Mouse (Mus musculus) CH12F3 (cell line): Measurements from ENCODE around the gene Sync.

ENCODE experiments used
- in situ Hi-C: fragments of 300-500 bp; cut with MboI; formaldehyde crosslinking; loops from 2 replicates; pipeline ENCODE4 v1.14.3; 2020; ENCODE audit warnings: low sequenced_read_pairs

The Sync gene

GRCm38 (mm10) chr4:129303401-129303800 lies 16.0 kb downstream of the Sync start:
- in situ Hi-C loops, result no loop called here

DNA sequence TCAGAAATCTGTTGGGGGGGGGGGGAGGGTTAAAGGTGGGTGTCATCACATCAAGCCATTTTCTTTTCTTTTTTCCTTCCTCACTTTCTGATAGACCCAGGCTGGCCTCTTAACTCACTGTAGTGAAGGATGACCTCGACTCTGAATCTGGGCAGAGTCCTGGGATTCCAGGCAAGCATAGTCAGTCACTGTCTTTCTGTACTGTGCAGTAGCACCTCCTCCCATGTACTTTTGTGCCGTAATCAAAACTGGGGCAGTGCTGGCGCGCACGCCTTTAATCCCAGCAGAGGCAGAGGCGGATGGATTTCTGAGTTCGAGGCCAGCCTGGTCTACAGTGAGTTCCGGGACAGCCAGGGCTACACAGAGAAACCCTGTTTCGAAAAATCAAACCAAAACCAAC lies 16.4 kb downstream of the Sync start:
- in situ Hi-C loops, result no loop called here

DNA sequence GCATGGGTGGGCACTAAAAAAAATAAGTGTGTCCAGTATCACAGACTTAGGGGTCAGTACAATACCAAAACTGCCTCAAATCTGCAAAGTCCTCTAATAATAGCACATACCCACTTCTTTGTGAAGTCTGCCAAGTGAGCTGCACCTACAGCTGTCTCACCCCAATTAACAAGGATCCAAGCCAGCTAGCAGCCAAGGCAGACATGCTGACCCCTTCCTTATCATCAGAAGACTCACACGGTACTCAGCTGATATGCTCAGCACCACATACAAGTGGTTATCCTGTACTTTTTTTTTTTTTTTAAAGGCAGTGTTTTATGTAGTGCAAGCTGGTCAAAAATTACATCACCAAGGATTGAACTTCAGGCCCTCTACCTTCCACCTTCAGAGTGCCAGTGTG lies 16.9 kb downstream of the Sync start:
- in situ Hi-C loops, result no loop called here

- in situ Hi-C loops, result no loop called here
These were observed 20.5 kb downstream of the Sync start for GRCm38 (mm10) chr4:129307936-129308335.

DNA sequence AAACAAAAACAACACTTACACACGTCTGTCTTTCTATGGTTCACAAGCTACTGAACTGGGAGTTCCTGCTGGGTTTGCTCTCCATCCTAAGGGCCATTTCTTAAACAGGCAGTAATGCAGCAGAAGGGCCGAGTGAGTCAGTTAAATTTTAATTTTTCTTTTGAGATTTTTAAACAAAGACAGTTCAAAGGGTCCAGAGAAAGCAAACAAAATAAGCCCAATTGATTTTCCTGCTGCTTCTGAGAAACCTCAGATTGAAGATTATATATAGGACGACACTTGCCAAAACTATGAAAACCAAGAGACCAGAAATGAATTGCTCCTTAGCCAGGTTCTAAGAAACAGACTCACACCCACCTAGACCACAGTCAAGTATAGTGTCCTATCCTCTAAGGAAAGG lies 26.5 kb downstream of the Sync start:
- in situ Hi-C loops, result no loop called here

DNA sequence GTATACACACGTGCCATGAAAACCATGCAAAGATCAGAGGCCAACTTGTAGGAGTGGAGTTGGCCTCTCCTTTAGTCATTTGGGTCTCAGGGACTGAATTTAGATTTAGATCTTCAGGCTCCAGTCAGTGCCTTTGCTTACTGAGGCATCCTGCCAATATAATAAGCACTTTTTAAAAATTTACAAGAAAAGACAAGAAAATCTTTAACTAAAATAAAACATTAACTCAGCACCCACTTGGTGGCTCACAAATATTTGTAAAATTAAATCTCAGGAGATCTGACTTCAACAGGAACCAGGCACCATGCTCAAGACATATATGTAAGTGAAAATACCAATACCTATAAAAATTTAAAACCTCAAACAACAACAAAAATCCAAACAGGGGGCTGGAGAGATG lies 33.5 kb downstream of the Sync start:
- in situ Hi-C loops, result no loop called here

- in situ Hi-C loops, result no loop called here
These were observed 34.6 kb downstream of the Sync start for GRCm38 (mm10) chr4:129322042-129322441.

DNA sequence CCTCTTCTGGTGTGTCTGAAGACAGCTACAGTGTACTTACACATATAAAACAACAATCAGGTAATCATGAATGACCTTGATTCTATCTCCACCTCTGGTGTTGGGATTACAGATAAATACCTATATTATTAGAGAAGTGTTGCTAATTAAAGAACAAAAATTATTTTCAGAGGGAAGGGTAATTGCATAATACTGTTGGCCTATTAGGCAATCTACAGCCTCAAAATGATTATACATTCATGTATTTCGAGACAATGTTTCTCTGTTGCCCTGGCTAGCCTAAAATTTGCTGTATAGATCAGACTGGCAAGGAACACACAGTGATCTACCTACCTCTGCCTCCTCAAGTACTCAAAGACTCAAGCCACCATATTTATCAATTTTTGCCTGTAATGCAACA lies 36.1 kb downstream of the Sync start:
- in situ Hi-C loops, result no loop called here

DNA sequence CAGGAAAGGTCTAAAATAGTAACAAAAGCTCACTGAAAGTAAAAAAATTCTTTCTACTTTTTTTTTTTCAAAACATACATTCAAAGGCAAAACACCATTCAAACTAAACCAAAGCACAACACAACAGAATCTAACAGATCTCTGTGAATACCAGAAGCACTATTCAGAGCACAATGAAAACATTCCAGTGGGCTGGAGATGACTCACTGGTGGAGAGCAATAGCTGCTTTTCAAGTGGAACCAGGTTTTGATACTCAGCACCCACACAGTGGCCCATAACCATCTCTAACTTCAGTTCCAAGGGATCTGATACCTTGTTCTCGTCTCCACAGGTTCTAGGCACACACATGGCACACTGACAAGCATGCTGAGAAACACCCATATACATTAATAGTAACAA lies 37.3 kb downstream of the Sync start:
- in situ Hi-C loops, result no loop called here

GRCm38 (mm10) chr4:129326191-129326590 lies 38.8 kb downstream of the Sync start:
- in situ Hi-C loops, result no loop called here

GRCm38 (mm10) chr4:129332846-129333245 lies 45.4 kb downstream of the Sync start:
- in situ Hi-C loops, result no loop called here

GRCm38 (mm10) chr4:129334677-129335215 lies 47.3 kb downstream of the Sync start:
- in situ Hi-C loops, result no loop called here

- in situ Hi-C loops, result no loop called here
These were observed 48.0 kb downstream of the Sync start, which contains the start of the genes Rbbp4 and Zbtb8os for GRCm38 (mm10) chr4:129335216-129336074. Gene Rbbp4 (minus strand): TSS chr4:129335370. Gene Zbtb8os (plus strand): TSS chr4:129335695.

DNA sequence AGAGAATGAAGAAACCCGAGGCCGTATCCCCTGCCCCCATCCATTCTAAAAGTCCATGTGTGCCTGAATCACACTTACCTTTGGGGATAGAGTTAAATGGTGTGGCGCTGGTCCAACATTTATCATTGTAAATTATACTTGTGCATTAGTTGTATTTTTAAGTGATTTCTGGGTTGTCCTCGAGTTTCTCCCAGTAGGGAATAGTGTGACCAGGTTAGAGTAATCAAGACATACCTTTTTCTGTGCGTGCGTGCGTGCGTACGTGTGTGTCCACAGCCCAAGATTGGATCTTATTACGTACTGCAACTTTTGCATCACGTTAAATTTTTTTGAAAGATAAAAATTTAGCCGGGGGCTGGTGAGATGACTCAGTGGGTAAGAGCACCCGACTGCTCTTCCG lies 48.9 kb downstream of the Sync start:
- in situ Hi-C loops, result no loop called here

- in situ Hi-C loops, result no loop called here
These were observed 52.3 kb downstream of the Sync start for GRCm38 (mm10) chr4:129339743-129340142.

DNA sequence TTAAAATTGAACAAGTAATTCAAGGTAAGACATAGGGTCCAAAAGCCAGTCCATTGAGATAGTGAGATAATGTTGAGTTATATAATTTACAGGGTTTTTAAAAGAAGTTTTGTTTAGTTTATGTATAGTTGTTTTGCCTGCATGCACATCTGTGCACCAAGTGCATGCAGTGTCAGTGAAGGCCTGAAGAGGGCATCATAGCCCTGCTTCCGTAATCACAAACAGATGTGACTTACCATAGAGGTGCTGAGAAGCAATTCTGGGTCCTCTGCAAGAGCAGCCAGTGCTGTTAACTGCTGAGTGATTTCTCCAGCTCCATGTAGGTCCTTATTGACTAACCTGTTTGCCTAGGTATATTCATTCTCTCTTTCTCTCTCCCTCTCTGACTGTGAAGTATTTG lies 54.5 kb downstream of the Sync start:
- in situ Hi-C loops, result no loop called here

DNA sequence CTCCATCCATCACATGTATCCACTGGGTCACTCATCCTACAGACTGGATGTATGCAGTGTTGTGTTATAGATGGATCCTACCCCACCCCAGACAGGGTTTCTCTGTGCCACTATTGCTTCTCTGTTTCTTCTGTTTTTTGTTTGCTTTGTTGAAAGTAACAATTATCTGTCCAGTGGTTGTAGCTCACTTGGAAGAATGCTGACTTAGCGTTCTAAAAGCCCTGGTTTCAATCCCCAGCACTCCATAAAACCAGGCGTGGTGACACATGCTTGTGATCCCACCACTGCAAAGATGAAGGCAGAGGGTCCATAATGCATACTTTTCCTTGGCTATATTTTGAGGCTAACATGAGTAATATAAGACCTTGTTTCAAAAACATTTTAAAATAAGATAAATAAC lies 55.3 kb downstream of the Sync start:
- in situ Hi-C loops, result no loop called here

DNA sequence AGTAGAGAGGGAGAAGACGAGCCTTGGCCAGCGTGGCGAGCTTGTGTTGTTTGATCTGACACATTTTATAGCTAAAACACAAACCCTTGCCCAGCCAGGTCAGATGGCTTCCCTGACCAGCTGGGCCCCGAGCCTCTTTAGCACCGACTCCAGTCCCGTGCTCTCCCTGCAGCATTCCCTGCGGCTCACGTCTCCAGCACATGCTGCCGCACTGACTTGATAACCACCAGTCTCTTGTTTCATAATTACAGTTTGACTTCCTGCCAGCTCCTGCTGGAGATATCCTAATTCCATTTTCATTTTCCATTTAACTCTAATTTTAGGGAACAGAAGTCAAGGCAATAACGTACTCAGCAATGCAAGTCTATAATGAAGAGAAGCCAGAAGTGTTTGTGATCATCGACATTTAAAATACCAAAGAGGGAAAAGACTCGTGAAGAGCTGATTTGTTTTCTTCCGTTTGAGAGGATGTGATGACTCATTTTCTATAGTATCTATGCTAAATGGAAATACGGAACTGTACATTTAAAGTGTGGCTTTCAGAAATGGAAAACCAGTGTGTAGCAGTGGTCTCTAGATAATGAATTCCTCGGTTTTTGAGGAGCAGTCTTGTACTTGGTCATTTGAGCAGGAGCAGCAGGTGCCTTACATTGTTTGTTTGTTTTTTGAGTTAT lies 59.2 kb downstream of the Sync start:
- in situ Hi-C loops, result no loop called here

- in situ Hi-C loops, result loop anchor here (10.0 to 25.0 kb wide), 2 partner anchors 104 to 262 kb away; partner anchors contain the start of genes Ccdc28b, Dcdc2b, Eif3i and Iqcc
These were observed 63.2 kb downstream of the Sync start for GRCm38 (mm10) chr4:129350644-129351043.

GRCm38 (mm10) chr4:129351111-129351510 lies 63.7 kb downstream of the Sync start:
- in situ Hi-C loops, result loop anchor here (10.0 to 25.0 kb wide), 2 partner anchors 104 to 261 kb away; partner anchors contain the start of genes Ccdc28b, Dcdc2b, Eif3i and Iqcc

DNA sequence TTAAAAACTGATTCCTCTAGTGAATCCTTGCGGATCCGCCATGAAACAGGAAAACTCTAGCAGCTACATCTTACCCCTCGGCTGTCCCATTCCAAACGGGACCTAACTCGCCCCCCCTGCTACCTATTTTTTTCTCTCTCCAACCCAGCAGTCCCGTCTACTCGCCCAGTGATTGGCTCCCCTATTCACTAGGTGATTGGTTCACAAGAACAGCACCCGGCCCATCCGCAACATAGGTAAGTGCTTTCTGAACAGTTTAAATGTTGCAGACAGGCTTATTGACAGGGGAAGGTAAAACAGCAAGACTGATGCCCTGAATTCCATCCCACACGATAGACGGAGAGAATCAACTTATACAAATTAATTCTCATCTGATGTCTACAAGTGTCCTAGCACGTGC lies 65.8 kb downstream of the Sync start:
- in situ Hi-C loops, result loop anchor here (10.0 to 25.0 kb wide), 2 partner anchors 102 to 259 kb away; partner anchors contain the start of genes Ccdc28b, Dcdc2b, Eif3i and Iqcc
